Mouse (Mus musculus): ENCODE measurements around the gene Upk3a. TPM values are rescaled to one million over a fixed set of nuclear protein-coding genes. Genes with fewer than 3 reads are reported as not detected.
"Not testable (repeated sequence)": the region's sequence is repeated elsewhere in the genome, so short reads cannot be mapped to it uniquely, and the experiment has no call there.

Gene Upk3a
- polyA plus RNA-seq, 1 experiment from 2014 or later: 104 TPM

GRCm38 (mm10) chr15:85031866-85032265, 14.9 kb downstream of the Upk3a start:
- no peak overlapping the region for H3K27ac ChIP-seq
- TF ChIP-seq CTCF (IDR thresholded peaks at IDR 0.05; ENCODE audit: low read depth): no peak

GRCm38 (mm10) chr15:85033916-85034315, 17.0 kb downstream of the Upk3a start:
- not testable (repeated sequence) for H3K4me2 ChIP-seq (ENCODE audit: low read length); H3K27me3 ChIP-seq (ENCODE audit: insufficient read depth, low read length); H3K4me3 ChIP-seq (replicated peaks; ENCODE audit: low read depth, low read length); H3K9me3 ChIP-seq (replicated peaks; ENCODE audit: low read length); H3K9ac ChIP-seq (ENCODE audit: low read depth, low read length); H3K27ac ChIP-seq; H3K36me3 ChIP-seq (ENCODE audit: insufficient read depth, low read length)
- DNase-seq (ENCODE audit: low spot score) (peak; percentile 25), ATAC-seq (replicated peaks; ENCODE audit: low FRiP score, low read depth) (peak; percentile 33; the same call in 1 of the 2 replicates)
- peaks cover 13% of the 10 kb centered on the region for H3K4me1 ChIP-seq (replicated peaks; ENCODE audit: insufficient read depth, low read length)
- TF ChIP-seq CTCF (IDR thresholded peaks at IDR 0.05; ENCODE audit: low read depth): peak; percentile 18; the same call in 1 of the 2 replicates
- WGBS: 20% methylated on average over 7 of the region's 7 CpGs

More at GRCm38 (mm10) chr15:85031866-85032265, 14.9 kb downstream of the Upk3a start:
- Histone ChIP-seq H3K4me2 (ENCODE audit: low read length) (no peak overlapping the region), H3K9me3 (replicated peaks; ENCODE audit: low read length) (no peaks in the 10 kb centered on the region), H3K27me3 (ENCODE audit: insufficient read depth, low read length) (no peaks in the 10 kb centered on the region), H3K4me3 (replicated peaks; ENCODE audit: low read depth, low read length) (no peak overlapping the region), H3K4me1 (replicated peaks; ENCODE audit: insufficient read depth, low read length) (0 out of 2 replicates have a peak, but pooled peaks cover 7% of the 10 kb centered on the region), H3K36me3 (ENCODE audit: insufficient read depth, low read length) (no peaks in the 10 kb centered on the region), H3K9ac (ENCODE audit: low read depth, low read length) (no peak overlapping the region)
- DNase-seq (ENCODE audit: low spot score) (no peak), ATAC-seq (replicated peaks; ENCODE audit: low FRiP score, low read depth) (no peak)
- WGBS: 66% methylated on average over 3 of the region's 3 CpGs

- H3K36me3 ChIP-seq (ENCODE audit: insufficient read depth, low read length): no peaks in the 10 kb centered on the region
- peak overlapping the region; percentile 82 for H3K9ac ChIP-seq (ENCODE audit: low read depth, low read length)
- ATAC-seq (replicated peaks; ENCODE audit: low FRiP score, low read depth) (peak; percentile 92), DNase-seq (ENCODE audit: low spot score) (peak; percentile 96)
- peak overlapping the region; percentile 93 for H3K4me2 ChIP-seq (ENCODE audit: low read length)
- H3K9me3 ChIP-seq (replicated peaks; ENCODE audit: low read length): no peaks in the 10 kb centered on the region
- WGBS: under 1% methylated on average over 75 of the region's 75 CpGs
- peak overlapping the region; percentile 77 for H3K27ac ChIP-seq
- peaks cover 13% of the 10 kb centered on the region for H3K4me1 ChIP-seq (replicated peaks; ENCODE audit: insufficient read depth, low read length)
- no peak for TF ChIP-seq CTCF (IDR thresholded peaks at IDR 0.05; ENCODE audit: low read depth)
- H3K4me3 ChIP-seq (replicated peaks; ENCODE audit: low read depth, low read length): peak overlapping the region; percentile 76
- no peaks in the 10 kb centered on the region for H3K27me3 ChIP-seq (ENCODE audit: insufficient read depth, low read length)
These were observed 19.8 kb downstream of the Upk3a start for GRCm38 (mm10) chr15:85036566-85037342.

- peak; percentile 12 for DNase-seq (ENCODE audit: low spot score)
- no peaks in the 10 kb centered on the region for H3K9me3 ChIP-seq (replicated peaks; ENCODE audit: low read length)
- H3K36me3 ChIP-seq (ENCODE audit: insufficient read depth, low read length): no peaks in the 10 kb centered on the region
- H3K4me2 ChIP-seq (ENCODE audit: low read length): peak overlapping the region; percentile 93
- ATAC-seq (replicated peaks; ENCODE audit: low FRiP score, low read depth): no peak
- peak overlapping the region; percentile 82 for H3K9ac ChIP-seq (ENCODE audit: low read depth, low read length)
- H3K27me3 ChIP-seq (ENCODE audit: insufficient read depth, low read length): no peaks in the 10 kb centered on the region
- WGBS: 1% methylated on average over 8 of the region's 8 CpGs
- no peak overlapping the region for H3K27ac ChIP-seq
- H3K4me3 ChIP-seq (replicated peaks; ENCODE audit: low read depth, low read length): peak overlapping the region; percentile 76
- no peak for TF ChIP-seq CTCF (IDR thresholded peaks at IDR 0.05; ENCODE audit: low read depth)
- H3K4me1 ChIP-seq (replicated peaks; ENCODE audit: insufficient read depth, low read length): peaks cover 13% of the 10 kb centered on the region
These were observed 20.4 kb downstream of the Upk3a start for GRCm38 (mm10) chr15:85037343-85037690.

GRCm38 (mm10) chr15:85041546-85042225, 24.7 kb downstream of the Upk3a start:
- Histone ChIP-seq H3K9me3 (replicated peaks; ENCODE audit: low read length) (no peaks in the 10 kb centered on the region), H3K9ac (ENCODE audit: low read depth, low read length) (no peak overlapping the region), H3K27me3 (ENCODE audit: insufficient read depth, low read length) (no peaks in the 10 kb centered on the region), H3K4me3 (replicated peaks; ENCODE audit: low read depth, low read length) (no peak overlapping the region), H3K36me3 (ENCODE audit: insufficient read depth, low read length) (peaks cover 12% of the 10 kb centered on the region; the same call in 1 of the 2 replicates), H3K27ac (peak overlapping the region; percentile 60), H3K4me1 (replicated peaks; ENCODE audit: insufficient read depth, low read length) (peaks cover 6% of the 10 kb centered on the region), H3K4me2 (ENCODE audit: low read length) (no peak overlapping the region)
- ATAC-seq (replicated peaks; ENCODE audit: low FRiP score, low read depth) (no peak), DNase-seq (ENCODE audit: low spot score) (no peak)
- TF ChIP-seq CTCF (IDR thresholded peaks at IDR 0.05; ENCODE audit: low read depth): no peak
- WGBS: 87% methylated on average over 10 of the region's 10 CpGs

- H3K9ac ChIP-seq (ENCODE audit: low read depth, low read length): no peak overlapping the region
- peaks cover 16% of the 10 kb centered on the region; the same call in 1 of the 2 replicates for H3K36me3 ChIP-seq (ENCODE audit: insufficient read depth, low read length)
- no peak overlapping the region for H3K4me3 ChIP-seq (replicated peaks; ENCODE audit: low read depth, low read length)
- DNase-seq (ENCODE audit: low spot score) (peak; percentile 96), ATAC-seq (replicated peaks; ENCODE audit: low FRiP score, low read depth) (peak; percentile 80)
- H3K4me1 ChIP-seq (replicated peaks; ENCODE audit: insufficient read depth, low read length): peaks cover 3% of the 10 kb centered on the region
- no peaks in the 10 kb centered on the region for H3K27me3 ChIP-seq (ENCODE audit: insufficient read depth, low read length)
- 20% methylated on average over 4 of the region's 4 CpGs for WGBS
- H3K4me2 ChIP-seq (ENCODE audit: low read length): no peak overlapping the region
- TF ChIP-seq CTCF (IDR thresholded peaks at IDR 0.05; ENCODE audit: low read depth): peak; percentile 86
- peak overlapping the region; percentile 60 for H3K27ac ChIP-seq
- H3K9me3 ChIP-seq (replicated peaks; ENCODE audit: low read length): no peaks in the 10 kb centered on the region
These were observed 25.5 kb downstream of the Upk3a start for GRCm38 (mm10) chr15:85042361-85042954.

Data from kidney, postnatal 0 days (tissue).